Mouse (Mus musculus) heart, postnatal 4 days (tissue): ENCODE measurements at regions not wholly inside any gene's neighbourhood (a gene's known extent, or its start where the extent isn't known, plus 50 kb on each side); places are given as distances from the start of the nearest gene placed in this dataset.

Source experiments
- DNase-seq: peaks from one replicate; pipeline ENCODE4 v3.0.0; 2021

- no peak for DNase-seq
These were observed 173.5 kb upstream of the Stt3b start for GRCm38 (mm10) chr9:115483721-115484120.

GRCm38 (mm10) chr9:115484408-115484807 is 174.2 kb upstream of the Stt3b start:
- no peak for DNase-seq

GRCm38 (mm10) chr9:115485219-115485618 is 175.0 kb upstream of the Stt3b start:
- no peak for DNase-seq

GRCm38 (mm10) chr9:115487175-115487760 is 177.0 kb upstream of the Stt3b start:
- DNase-seq, result no peak

GRCm38 (mm10) chr9:115488913-115489809 is 178.9 kb upstream of the Stt3b start:
- no peak for DNase-seq

- DNase-seq, result no peak
These were observed 182.4 kb upstream of the Stt3b start for GRCm38 (mm10) chr9:115492431-115493171.

GRCm38 (mm10) chr9:115493765-115494164 is 183.5 kb upstream of the Stt3b start:
- DNase-seq, result no peak

GRCm38 (mm10) chr9:115499536-115499935 is 189.3 kb upstream of the Stt3b start:
- no peak for DNase-seq

GRCm38 (mm10) chr9:115504789-115505188 is 194.6 kb upstream of the Stt3b start:
- no peak for DNase-seq

- DNase-seq, result no peak
These were observed 197.0 kb upstream of the Stt3b start for GRCm38 (mm10) chr9:115507131-115507689.

- DNase-seq, result no peak
These were observed 202.8 kb upstream of the Stt3b start for GRCm38 (mm10) chr9:115512835-115513629.

GRCm38 (mm10) chr9:115517903-115518302 is 207.7 kb upstream of the Stt3b start:
- DNase-seq, result no peak

GRCm38 (mm10) chr9:115524161-115524560 is 213.9 kb upstream of the Stt3b start:
- DNase-seq, result no peak

- DNase-seq, result no peak
These were observed 214.4 kb upstream of the Stt3b start for GRCm38 (mm10) chr9:115524591-115524990.

- no peak for DNase-seq
These were observed 216.1 kb upstream of the Stt3b start for GRCm38 (mm10) chr9:115526322-115526721.

GRCm38 (mm10) chr9:115526981-115527380 is 216.8 kb upstream of the Stt3b start:
- DNase-seq, result no peak

GRCm38 (mm10) chr9:115534198-115534597 is 224.0 kb upstream of the Stt3b start:
- no peak for DNase-seq

- DNase-seq, result no peak
These were observed 233.4 kb upstream of the Stt3b start for GRCm38 (mm10) chr9:115543665-115544064.

GRCm38 (mm10) chr9:115545178-115545577 is 235.0 kb upstream of the Stt3b start:
- no peak for DNase-seq

GRCm38 (mm10) chr9:115545792-115546191 is 235.6 kb upstream of the Stt3b start:
- no peak for DNase-seq

- no peak for DNase-seq
These were observed 237.6 kb upstream of the Stt3b start for GRCm38 (mm10) chr9:115547625-115548325.
